Mouse (Mus musculus) C2C12 (cell line): ENCODE data around the gene Dcaf15. TPM values are rescaled to one million over a fixed set of nuclear protein-coding genes. Genes with fewer than 3 reads are reported as not detected.

ENCODE experiments used
- H3K27me3 ChIP-seq: one replicate; pipeline ENCODE4 v1.6.1; 2011; ENCODE audit not compliant: control insufficient read depth, insufficient read depth, insufficient read length
- H3K36me3 ChIP-seq: one replicate; pipeline ENCODE4 v1.6.1; 2011; ENCODE audit not compliant: control insufficient read depth, insufficient read depth
- H3K4me3 ChIP-seq: one replicate; pipeline ENCODE4 v1.5.1; 2011; ENCODE audit warnings: mild to moderate bottlenecking, control low read depth; ENCODE audit not compliant: poor library complexity, insufficient read depth, severe bottlenecking
- H3K79me2 ChIP-seq: one replicate; pipeline ENCODE4 v1.6.1; 2011; ENCODE audit not compliant: control insufficient read depth, insufficient read depth
- H3K79me3 ChIP-seq: one replicate; pipeline ENCODE4 v1.6.1; 2011; ENCODE audit warnings: low read depth, control low read depth
- H3ac ChIP-seq: one replicate; pipeline ENCODE3; 2011; ENCODE audit warnings: low read depth; ENCODE audit not compliant: control insufficient read depth, insufficient read length
- CEBPB ChIP-seq: IDR thresholded peaks from one replicate; pipeline ENCODE4 v1.6.1; 2011; ENCODE audit warnings: low read depth, mild to moderate bottlenecking, control low read depth, moderate library complexity
- CTCF ChIP-seq: IDR thresholded peaks from one replicate; pipeline ENCODE4 v1.5.1; 2011; ENCODE audit not compliant: control insufficient read depth, insufficient read depth, insufficient read length
- FOSL1 ChIP-seq: IDR thresholded peaks from one replicate; pipeline ENCODE4 v1.8.0; 2011; ENCODE audit warnings: mild to moderate bottlenecking, low read length; ENCODE audit not compliant: poor library complexity, insufficient read depth, severe bottlenecking
- MAX ChIP-seq: IDR thresholded peaks from one replicate; pipeline ENCODE4 v1.6.1; 2011; ENCODE audit warnings: mild to moderate bottlenecking, control low read depth
- MYOD1 ChIP-seq: IDR thresholded peaks from one replicate; pipeline ENCODE4 v1.6.1; 2011; ENCODE audit warnings: low read depth; ENCODE audit not compliant: control insufficient read depth, insufficient read length
- MYOG ChIP-seq: IDR thresholded peaks from one replicate; pipeline ENCODE4 v1.6.1; 2011; ENCODE audit not compliant: control insufficient read depth, insufficient read length; ENCODE audit errors: extremely low read depth
- USF1 ChIP-seq: IDR thresholded peaks from one replicate; pipeline ENCODE4 v1.6.1; 2011; ENCODE audit warnings: low read depth, mild to moderate bottlenecking, control low read depth, moderate library complexity
- polyA plus RNA-seq: library from polyadenylated mRNA; unstranded; fragments of >200 nt; fragmentation: generic; extraction: Trizol; gene quantifications from one replicate; pipeline ENCODE4 v1.2.1, GENCODE M21; 2012; ENCODE audit warnings: missing spikeins

Dcaf15 gene
- polyA plus RNA-seq, 1 experiment = 45.2 TPM

GRCm38 (mm10) chr8:84068316-84069035 is 36.1 kb downstream of the Dcaf15 start:
- H3K4me3 ChIP-seq = no peak overlapping the region
- H3K36me3 ChIP-seq = no peaks in the 10 kb centered on the region

GRCm38 (mm10) chr8:84067911-84068310 is 36.7 kb downstream of the Dcaf15 start:
- Histone ChIP-seq H3K36me3 (no peaks in the 10 kb centered on the region), H3K79me2 (peaks cover 56% of the 10 kb centered on the region), H3K4me3 (peak overlapping the region; percentile 63), H3ac (peak overlapping the region; percentile 18), H3K27me3 (no peaks in the 10 kb centered on the region), H3K79me3 (peaks cover 29% of the 10 kb centered on the region)
- TF ChIP-seq MAX = no peak
- no peak for TF ChIP-seq CEBPB
- TF ChIP-seq USF1 = no peak
- TF ChIP-seq MYOD1 = no peak
- TF ChIP-seq MYOG = no peak
- no peak for TF ChIP-seq FOSL1
- no peak for TF ChIP-seq CTCF

More at GRCm38 (mm10) chr8:84068316-84069035, 36.1 kb downstream of the Dcaf15 start:
- no peaks in the 10 kb centered on the region for H3K27me3 ChIP-seq
- no peak for TF ChIP-seq USF1
- no peak for TF ChIP-seq FOSL1
- TF ChIP-seq MYOG = no peak
- no peak for TF ChIP-seq MYOD1
- TF ChIP-seq CEBPB = no peak
- TF ChIP-seq CTCF = no peak
- no peak for TF ChIP-seq MAX
- peaks cover 62% of the 10 kb centered on the region for H3K79me2 ChIP-seq
- no peak overlapping the region for H3ac ChIP-seq
- H3K79me3 ChIP-seq = peaks cover 29% of the 10 kb centered on the region

- peaks cover 48% of the 10 kb centered on the region for H3K79me2 ChIP-seq
- H3ac ChIP-seq = peak overlapping the region; percentile 72
- H3K4me3 ChIP-seq = peak overlapping the region; percentile 63
- no peak for TF ChIP-seq MAX
- TF ChIP-seq MYOD1 = no peak
- no peak for TF ChIP-seq FOSL1
- no peak for TF ChIP-seq MYOG
- TF ChIP-seq CEBPB = no peak
- TF ChIP-seq CTCF = no peak
- no peak for TF ChIP-seq USF1
- peaks cover 27% of the 10 kb centered on the region for H3K79me3 ChIP-seq
- no peaks in the 10 kb centered on the region for H3K36me3 ChIP-seq
- no peaks in the 10 kb centered on the region for H3K27me3 ChIP-seq
These were observed 37.5 kb downstream of the Dcaf15 start for GRCm38 (mm10) chr8:84067047-84067573.

- peak within 1 kb of the TSS; percentile 63 for H3K4me3 ChIP-seq
- peak within 1 kb of the TSS; percentile 72 for H3ac ChIP-seq
- no peaks in the 10 kb centered on the region for H3K36me3 ChIP-seq
- peaks cover 41% of the 10 kb centered on the region for H3K79me2 ChIP-seq
- H3K27me3 ChIP-seq = no peaks in the 10 kb centered on the region
- TF ChIP-seq MAX (no peak), USF1 (no peak), MYOD1 (no peak), MYOG (no peak), CEBPB (no peak), CTCF (no peak), FOSL1 (no peak)
- peaks cover 27% of the 10 kb centered on the region for H3K79me3 ChIP-seq
These were observed 38.2 kb downstream of the Dcaf15 start, which contains the start of gene Rfx1 for GRCm38 (mm10) chr8:84066291-84066930. TSS of gene Rfx1 (plus strand) at chr8:84066834.

- TF ChIP-seq MYOD1 = no peak
- Histone ChIP-seq H3K4me3 (peak overlapping the region; percentile 55), H3K79me3 (peaks cover 22% of the 10 kb centered on the region), H3K79me2 (peaks cover 33% of the 10 kb centered on the region), H3ac (peak overlapping the region; percentile 62), H3K27me3 (no peaks in the 10 kb centered on the region), H3K36me3 (no peaks in the 10 kb centered on the region)
These were observed 39.0 kb downstream of the Dcaf15 start for GRCm38 (mm10) chr8:84065457-84066072.
